Mouse (Mus musculus) lung, postnatal 25 days (tissue): ENCODE results near the gene Arxes2.
"Not testable (repeated sequence)": the region's sequence is repeated elsewhere in the genome, so short reads cannot be mapped to it uniquely, and the experiment has no call there.

Experiments
- DNase-seq: peaks from one replicate; pipeline ENCODE4 v3.0.0; 2022; ENCODE audit warnings: low spot score

Arxes2 gene

DNA sequence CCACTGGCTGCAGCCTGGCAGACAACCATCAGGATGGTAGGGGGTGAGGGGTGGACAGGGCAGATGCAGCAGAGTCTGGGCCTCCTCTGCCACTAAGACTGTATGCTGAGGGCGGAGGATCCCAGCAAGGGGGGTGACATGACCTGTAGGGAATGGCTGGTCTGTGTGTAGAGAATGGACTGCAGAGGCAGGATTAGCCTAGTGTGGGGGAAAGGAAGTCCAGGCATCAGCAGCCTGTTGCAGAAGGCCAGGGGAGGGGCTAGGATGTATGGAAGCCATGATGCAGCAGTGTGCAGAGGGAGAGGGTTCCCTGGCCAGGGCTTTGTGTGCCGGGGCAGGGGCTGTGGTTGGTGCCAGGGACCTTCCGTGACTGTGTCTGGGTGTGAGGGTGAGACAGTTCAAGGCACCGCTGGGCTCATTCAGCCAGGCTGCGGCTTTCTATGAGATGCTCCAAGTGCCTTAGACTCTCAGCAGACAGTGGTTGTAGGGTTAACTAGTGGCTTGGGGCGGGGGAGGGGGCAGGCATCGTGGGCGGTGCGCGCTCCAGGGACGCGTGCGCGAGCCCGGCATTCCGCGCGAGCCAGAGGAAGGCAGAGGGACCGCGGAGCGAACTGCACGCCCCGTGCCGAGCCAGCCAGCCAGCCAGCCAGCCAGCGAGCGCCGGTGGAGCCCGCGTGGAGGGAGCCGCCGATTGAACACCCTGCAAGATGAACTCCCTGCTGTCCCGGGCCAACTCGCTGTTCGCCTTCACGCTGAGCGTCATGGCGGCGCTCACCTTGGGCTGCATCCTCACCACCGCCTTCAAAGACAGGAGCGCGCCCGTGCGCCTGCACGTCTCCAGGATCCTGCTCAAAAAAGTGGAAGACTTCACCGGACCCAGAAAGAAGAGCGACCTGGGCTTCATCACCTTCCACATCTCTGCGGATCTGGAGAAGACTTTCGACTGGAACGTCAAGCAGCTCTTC, 39.5 kb downstream of the Arxes2 start, which contains the start of gene Arxes1:
Arxes1 (plus strand) TSS at position 569 of the 965 bp plus-strand sequence.
- not testable (repeated sequence) for DNase-seq

- DNase-seq = no peak
Observed at GRCm38 (mm10) chrX:136043726-136044125, 50.1 kb downstream of the Arxes2 start.
